Mouse (Mus musculus) Patski (cell line): ENCODE measurements around the gene Zfp691. TPM values are rescaled to one million over a fixed set of nuclear protein-coding genes. Genes with fewer than 3 reads are reported as not detected.

Experiments used
- ATAC-seq: fragments of 100-300 bp; one replicate; pipeline ENCODE4 v1.8.0; 2021
- CTCF ChIA-PET: fragments of 350-600 bp; sonication (Branson Sonifier 250); formaldehyde crosslinking; loops from one replicate; lab custom pipeline; 2022; ENCODE audit warnings: inconsistent platforms; lab: Charles Lee
- POLR2A ChIA-PET: fragments of 350-600 bp; sonication (Branson Sonifier 250); formaldehyde crosslinking; loops from one replicate; lab custom pipeline; 2022; ENCODE audit warnings: antibody characterized with exemption, inconsistent platforms; lab: Charles Lee
- DNase-seq: peaks from one replicate; pipeline ENCODE4 v3.0.0-alpha.2; 2011; ENCODE audit warnings: low read depth, low spot score
- H3K27me3 ChIP-seq: fragments of 371-371 bp; one replicate; pipeline ENCODE4 v1.5.1; 2021
- CTCF ChIP-seq: fragments of 100-300 bp; IDR thresholded peaks from one replicate; pipeline ENCODE4 v1.5.1; 2021
- in situ Hi-C: fragments of 300-500 bp; cut with MboI; formaldehyde crosslinking; loops from 3 replicates; pipeline ENCODE4 v1.11.1; 2018; ENCODE audit warnings: low pct_unique_long_range_greater_than_20kb, mixed read lengths
- polyA plus RNA-seq: library from polyadenylated mRNA; unstranded; gene quantifications from one replicate; pipeline ENCODE4 v1.2.3, GENCODE M21; 2021

The Zfp691 gene
- polyA plus RNA-seq: 11.6 TPM

- H3K27me3 ChIP-seq: no peaks in the 10 kb centered on the region
- no peak for TF ChIP-seq CTCF
- POLR2A ChIA-PET: no interaction called here
- CTCF ChIA-PET: interaction anchor here (1.6 to 2.8 kb wide), 2 partner anchors 164 to 170 kb away, joined by 4 to 10 read pairs; no protein-coding TSS in a partner anchor
- ATAC-seq (peak; percentile 100), DNase-seq (peak; percentile 87)
- in situ Hi-C loops: loop anchor here (25.0 kb wide), 1 partner anchor 537 kb away; no protein-coding TSS in a partner anchor
Measured at GRCm38 (mm10) chr4:119173851-119174453, at the start of gene Zfp691. Gene Zfp691 (minus strand): TSS chr4:119174195.

- TF ChIP-seq CTCF: peak; percentile 75
- in situ Hi-C loops: no loop called here
- ChIA-PET POLR2A (no interaction called here), CTCF (interaction anchor here (0.7 kb wide), 1 partner anchor 51 kb away, joined by 3 read pairs; no protein-coding TSS in a partner anchor)
- no peak for ATAC-seq
- no peaks in the 10 kb centered on the region for H3K27me3 ChIP-seq
- DNase-seq: no peak
Measured at GRCm38 (mm10) chr4:119223696-119224095, 49.7 kb upstream of the Zfp691 start.

DNA sequence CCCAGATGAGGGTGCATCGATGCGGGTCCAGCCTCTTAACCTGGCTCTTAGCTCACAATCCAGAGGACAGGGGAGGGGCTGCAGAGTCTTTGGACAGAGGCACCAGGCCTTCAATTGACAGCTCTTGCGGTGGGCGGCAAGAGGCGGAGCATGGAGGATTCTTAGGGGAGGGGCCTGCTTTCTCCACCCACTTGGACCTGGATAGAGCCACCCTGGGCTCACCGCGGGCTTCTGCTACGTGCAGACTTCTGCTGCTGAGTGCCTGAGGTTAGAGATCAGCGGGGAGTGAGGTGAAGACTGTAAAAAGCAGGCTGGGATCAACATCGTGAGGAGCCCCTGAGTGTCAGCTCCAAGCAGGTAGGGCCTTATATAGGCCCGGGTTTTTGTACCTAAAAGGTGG lies 44.2 kb upstream of the Zfp691 start, which contains the start of gene Tmem269:
TSS of gene Tmem269 (minus strand) at position 49 of the 400 bp plus-strand sequence.
- H3K27me3 ChIP-seq: no peaks in the 10 kb centered on the region
- TF ChIP-seq CTCF: no peak
- no peak for DNase-seq
- ATAC-seq: no peak
- ChIA-PET CTCF (no interaction called here), POLR2A (no interaction called here)
- in situ Hi-C loops: no loop called here

DNA sequence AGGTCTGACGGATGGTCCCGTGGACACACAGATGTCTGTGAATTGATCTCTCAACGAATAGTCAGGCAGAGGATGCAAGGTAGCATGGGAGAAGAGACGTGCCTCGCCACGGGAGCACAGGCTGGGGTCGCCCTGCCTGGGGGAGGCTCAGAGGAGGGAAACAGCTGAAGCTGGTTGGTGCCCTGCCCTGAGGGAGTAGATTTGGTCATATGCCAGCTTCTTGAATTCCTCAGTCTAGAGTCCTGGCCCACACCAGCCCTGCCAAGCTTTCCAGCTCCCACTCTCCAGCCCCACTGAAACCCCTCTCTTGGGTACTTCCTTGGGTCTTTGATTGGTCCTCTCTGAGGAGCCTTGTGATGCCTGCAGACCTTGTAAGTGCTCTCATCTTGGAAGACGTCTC lies 42.7 kb upstream of the Zfp691 start:
- H3K27me3 ChIP-seq: no peaks in the 10 kb centered on the region
- ATAC-seq (no peak), DNase-seq (no peak)
- in situ Hi-C loops: no loop called here
- CTCF ChIA-PET: no interaction called here
- no peak for TF ChIP-seq CTCF
- POLR2A ChIA-PET: no interaction called here

- peak; percentile 87 for TF ChIP-seq CTCF
- no peak for ATAC-seq
- CTCF ChIA-PET: interaction anchor here (0.7 to 2.0 kb wide), 8 partner anchors 9 to 271 kb away, joined by 3 to 9 read pairs (median 3); no protein-coding TSS in a partner anchor
- no peak for DNase-seq
- POLR2A ChIA-PET: no interaction called here
- in situ Hi-C loops: loop anchor here (10.0 kb wide), 1 partner anchor 560 kb away; no protein-coding TSS in a partner anchor
- H3K27me3 ChIP-seq: no peaks in the 10 kb centered on the region
Measured at GRCm38 (mm10) chr4:119204672-119205071, 30.7 kb upstream of the Zfp691 start.

DNA sequence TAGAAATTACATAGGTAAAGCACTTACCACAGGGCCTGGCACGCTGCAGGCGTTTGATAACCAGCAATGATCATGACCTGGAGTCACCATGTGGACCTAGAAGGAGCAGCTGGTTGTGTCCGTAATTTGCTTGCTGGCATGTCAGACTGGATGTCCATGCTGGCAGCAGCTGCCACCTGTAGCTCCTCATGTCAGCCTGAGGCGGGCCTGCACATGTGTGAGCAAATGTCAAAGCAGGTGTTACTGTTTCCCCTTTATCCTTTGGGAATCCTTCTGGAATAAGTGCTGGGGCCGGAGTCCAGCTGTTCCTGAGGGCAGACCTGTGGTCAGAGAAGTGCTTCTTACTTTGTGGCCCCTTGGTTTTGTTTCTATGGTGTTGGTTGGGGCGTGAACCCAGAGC lies 24.1 kb upstream of the Zfp691 start:
- TF ChIP-seq CTCF: no peak
- ATAC-seq (no peak), DNase-seq (no peak)
- CTCF ChIA-PET: no interaction called here
- no peaks in the 10 kb centered on the region for H3K27me3 ChIP-seq
- in situ Hi-C loops: no loop called here
- POLR2A ChIA-PET: no interaction called here

GRCm38 (mm10) chr4:119195582-119196320 lies 21.8 kb upstream of the Zfp691 start:
- in situ Hi-C loops: no loop called here
- no peak for TF ChIP-seq CTCF
- ChIA-PET CTCF (interaction anchor here (0.8 to 1.1 kb wide), 2 partner anchors 9 to 193 kb away, joined by 3 read pairs; no protein-coding TSS in a partner anchor), POLR2A (interaction anchor here (0.6 to 1.2 kb wide), 4 partner anchors 12 to 149 kb away, joined by 3 read pairs; no protein-coding TSS in a partner anchor)
- no peak for DNase-seq
- ATAC-seq: peak; percentile 32
- no peaks in the 10 kb centered on the region for H3K27me3 ChIP-seq

- ChIA-PET CTCF (interaction anchor here (1.1 kb wide), 1 partner anchor 192 kb away, joined by 3 read pairs; no protein-coding TSS in a partner anchor), POLR2A (interaction anchor here (0.6 to 1.2 kb wide), 4 partner anchors 12 to 149 kb away, joined by 3 read pairs; no protein-coding TSS in a partner anchor)
- no peaks in the 10 kb centered on the region for H3K27me3 ChIP-seq
- DNase-seq (no peak), ATAC-seq (peak; percentile 81)
- in situ Hi-C loops: no loop called here
- TF ChIP-seq CTCF: no peak
Measured at GRCm38 (mm10) chr4:119194909-119195581, 21.1 kb upstream of the Zfp691 start, which contains the start of gene Svbp. Gene Svbp (plus strand): TSS chr4:119195306.

GRCm38 (mm10) chr4:119192757-119193156 lies 18.8 kb upstream of the Zfp691 start:
- in situ Hi-C loops: no loop called here
- ChIA-PET POLR2A (interaction anchor here (1.5 kb wide), 1 partner anchor 188 kb away, joined by 3 read pairs; no protein-coding TSS in a partner anchor), CTCF (interaction anchor here (1.5 kb wide), 1 partner anchor 10 kb away, joined by 3 read pairs; no protein-coding TSS in a partner anchor)
- no peak for TF ChIP-seq CTCF
- peaks cover 6% of the 10 kb centered on the region for H3K27me3 ChIP-seq
- no peak for DNase-seq
- ATAC-seq: no peak

DNA sequence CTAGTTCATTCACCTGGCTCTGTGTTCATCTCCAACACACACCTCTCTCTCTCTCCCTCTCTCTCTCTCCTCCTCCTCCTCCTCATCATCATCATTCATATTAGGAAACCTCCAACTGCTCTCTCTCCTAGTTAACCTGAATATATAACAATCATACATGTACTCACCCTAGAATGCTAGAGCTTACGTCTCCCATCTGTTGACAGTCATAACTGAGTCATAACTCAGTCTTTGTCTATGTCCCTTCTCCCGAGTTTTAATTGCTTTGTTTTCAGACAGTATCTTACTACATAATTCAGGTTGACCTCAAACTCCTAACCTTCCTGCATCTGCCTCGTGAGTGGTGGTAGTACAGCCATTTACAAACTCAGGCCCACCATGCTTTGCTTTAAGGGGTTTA lies 17.3 kb upstream of the Zfp691 start:
- in situ Hi-C loops: no loop called here
- peaks cover 7% of the 10 kb centered on the region for H3K27me3 ChIP-seq
- POLR2A ChIA-PET: no interaction called here
- TF ChIP-seq CTCF: no peak
- DNase-seq (no peak), ATAC-seq (no peak)
- CTCF ChIA-PET: no interaction called here
